Mouse (Mus musculus) CD4-positive, CD25-positive, alpha-beta regulatory T cell, adult 2 months (primary cell): Measurements from ENCODE around the gene Trmt2a.

Experiments used
- DNase-seq: peaks from one replicate; pipeline ENCODE4 v3.0.0-alpha.2; 2012; ENCODE audit warnings: low read depth, low spot score

Trmt2a gene

DNA sequence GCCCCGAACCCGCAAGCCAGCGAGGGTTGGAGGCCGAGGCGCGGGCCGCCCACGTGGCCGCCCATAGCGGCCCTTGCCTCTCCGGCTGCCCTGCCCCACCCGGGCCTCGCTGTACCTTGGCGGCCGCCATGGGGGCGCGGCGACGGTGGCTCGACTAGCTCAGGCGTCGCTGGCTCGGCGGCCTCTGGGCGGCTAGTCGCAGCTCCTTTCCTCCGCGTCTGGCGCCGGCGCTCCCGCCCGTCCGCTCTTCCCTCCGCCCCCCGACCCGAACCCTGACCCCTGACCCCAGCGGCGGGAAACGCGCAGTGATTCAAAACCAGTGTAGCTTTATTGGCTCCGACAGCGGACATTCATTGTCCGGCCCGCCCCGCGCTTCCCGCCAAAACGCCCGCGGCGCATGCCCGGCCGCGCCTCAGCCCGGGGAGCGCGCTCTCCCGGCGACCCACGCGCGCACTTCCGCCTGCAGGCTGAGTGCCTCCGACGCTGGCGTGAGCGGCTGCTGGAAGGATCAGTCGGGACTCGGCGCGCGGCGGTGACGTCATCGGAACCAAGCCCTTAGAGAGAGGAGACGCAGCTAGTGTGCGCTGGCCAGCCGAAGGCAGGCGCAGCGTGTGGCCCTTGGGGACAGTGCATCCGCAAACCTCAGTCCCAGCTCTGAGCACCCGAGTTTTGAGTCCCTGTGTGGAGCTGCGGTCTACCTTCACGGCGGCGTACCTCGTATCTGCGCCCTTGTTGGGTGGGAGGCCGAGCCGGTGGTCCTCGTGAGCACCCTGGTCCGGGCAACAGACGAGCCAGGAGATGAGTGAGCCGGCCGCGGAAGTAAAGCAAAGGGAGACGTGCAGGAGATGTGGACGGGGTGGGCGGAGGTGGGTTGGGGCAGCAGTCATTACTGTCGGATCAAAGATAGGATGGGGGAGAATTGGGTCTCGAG, at the start of gene Trmt2a, which contains the start of gene Ranbp1:
Trmt2a (plus strand) TSS at position 247 of the 931 bp plus-strand sequence.
Ranbp1 (minus strand) TSS at position 300 of the 931 bp plus-strand sequence.
- peak; percentile 100 for DNase-seq

DNA sequence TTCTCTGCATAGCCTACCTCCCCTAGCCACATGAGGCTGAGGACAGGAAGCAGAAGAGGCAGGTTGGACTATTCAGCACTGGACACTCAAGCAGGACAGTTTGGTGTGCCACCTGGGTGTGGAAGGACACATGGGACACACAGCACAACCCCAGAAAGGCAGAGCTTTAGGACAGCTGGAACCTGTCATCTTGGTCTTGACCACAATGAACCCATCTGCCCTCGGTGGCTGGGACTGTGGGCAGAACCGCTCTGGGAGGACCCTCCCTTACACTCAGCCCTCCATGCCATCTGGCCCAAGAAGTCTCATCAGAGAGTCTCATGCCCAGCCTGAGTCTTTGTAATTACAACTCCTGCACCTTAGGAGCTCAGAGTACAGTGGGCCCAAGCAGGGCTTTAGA, 48.4 kb upstream of the Trmt2a start:
- DNase-seq, result no peak

DNA sequence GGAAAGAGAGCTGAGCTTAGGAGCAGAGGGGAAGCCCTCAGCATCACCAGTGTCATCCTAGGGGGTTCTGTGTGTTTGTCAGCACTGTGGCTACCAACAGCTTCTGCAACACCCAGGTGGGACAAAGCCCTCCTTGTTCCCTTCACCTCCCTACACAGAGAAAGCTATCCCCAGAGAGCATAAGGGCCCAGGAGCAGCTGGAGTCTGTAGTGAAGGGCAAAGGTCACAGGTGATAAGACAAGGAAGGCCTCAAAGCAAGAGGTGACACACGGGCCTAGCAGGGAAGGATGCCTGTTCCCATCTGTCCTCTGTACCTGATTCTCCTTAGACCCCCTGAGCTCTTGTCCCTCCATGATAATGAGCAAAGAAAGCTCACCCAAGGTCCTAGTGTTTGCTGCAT, 46.9 kb upstream of the Trmt2a start:
- no peak for DNase-seq

DNA sequence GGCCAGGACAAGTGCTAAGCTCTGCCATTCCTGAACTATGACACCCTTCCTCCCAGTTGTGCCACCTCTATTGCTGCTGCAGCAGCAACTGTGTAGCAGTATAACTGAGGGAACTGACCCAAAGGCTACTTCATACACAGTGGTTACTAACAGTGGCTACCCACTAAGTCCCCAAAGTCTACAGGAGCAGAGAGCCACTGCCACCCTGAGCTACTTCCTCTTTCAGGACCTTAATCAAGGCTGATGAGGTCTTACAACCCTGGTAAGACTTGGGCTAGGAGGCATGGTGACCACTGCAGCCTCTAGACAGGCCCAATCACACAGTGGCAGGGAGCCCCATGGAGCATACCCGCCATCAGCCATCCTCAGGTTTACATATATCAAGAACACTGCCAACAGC, 46.4 kb upstream of the Trmt2a start:
- DNase-seq, result no peak

DNA sequence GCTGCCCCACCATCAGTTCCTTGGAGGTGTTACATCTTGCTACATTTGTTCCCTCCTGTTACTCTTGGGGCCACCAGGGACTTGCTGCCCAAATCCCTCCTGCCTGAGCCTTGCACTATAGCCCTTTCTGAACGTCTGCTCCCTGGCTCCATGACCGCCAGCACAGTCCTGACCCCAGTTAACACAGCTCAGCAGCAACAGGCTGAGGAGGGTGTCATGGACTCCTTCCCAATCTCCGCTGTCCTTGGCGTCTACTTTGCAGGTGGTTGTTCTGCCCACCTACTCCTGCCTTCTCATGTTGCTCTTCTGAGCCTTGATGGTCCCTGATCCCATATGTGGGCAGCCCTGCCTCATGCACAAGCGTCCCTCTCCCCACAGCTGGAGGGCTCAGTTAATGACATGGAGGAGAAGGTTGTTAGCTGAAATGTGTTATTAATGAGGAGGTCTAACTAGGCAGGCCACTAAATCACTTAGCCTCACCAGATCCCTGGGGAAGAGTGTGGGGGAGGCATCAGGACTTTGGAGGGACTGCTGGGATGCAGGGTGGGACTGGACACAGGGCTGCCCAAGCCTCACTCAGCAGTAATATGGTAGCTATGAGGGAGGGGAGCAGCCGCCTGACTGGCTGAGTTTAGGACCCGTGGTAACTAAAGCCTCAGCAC, 44.9 kb upstream of the Trmt2a start:
- no peak for DNase-seq

DNA sequence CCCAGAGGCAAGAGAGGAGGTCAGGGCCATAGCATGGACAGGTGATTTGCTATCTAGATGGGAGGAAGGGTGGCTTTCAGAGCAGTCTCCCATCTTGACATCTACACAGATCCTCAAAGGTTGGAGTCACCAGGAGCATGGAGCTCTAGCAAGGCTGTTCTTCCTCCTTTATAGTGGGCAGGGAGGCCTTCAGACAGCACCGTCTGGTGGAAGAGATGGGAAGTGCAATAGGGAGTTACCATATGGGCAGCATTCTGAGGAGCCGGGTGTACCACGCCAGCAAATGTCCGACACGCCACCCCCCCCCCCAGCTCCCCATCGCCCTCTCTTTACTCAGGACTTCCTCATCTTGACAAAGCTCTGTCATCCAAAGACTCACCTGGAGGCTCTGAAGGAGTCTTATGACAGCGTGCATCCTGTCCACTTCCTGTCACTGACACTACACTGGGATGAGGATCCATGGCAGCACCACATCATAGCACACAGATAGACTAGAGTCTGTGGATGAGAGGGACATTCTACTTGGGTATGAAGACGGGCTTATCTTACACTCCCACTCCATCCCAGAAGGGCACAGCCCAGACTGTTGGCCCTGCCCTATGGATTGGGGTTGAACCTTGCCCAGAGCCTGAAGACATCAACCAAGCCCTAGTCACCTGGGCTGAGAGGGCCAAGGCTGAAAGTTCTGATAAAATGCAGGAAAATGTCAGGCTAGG, 37.6 kb upstream of the Trmt2a start:
- DNase-seq, result peak; percentile 52

DNA sequence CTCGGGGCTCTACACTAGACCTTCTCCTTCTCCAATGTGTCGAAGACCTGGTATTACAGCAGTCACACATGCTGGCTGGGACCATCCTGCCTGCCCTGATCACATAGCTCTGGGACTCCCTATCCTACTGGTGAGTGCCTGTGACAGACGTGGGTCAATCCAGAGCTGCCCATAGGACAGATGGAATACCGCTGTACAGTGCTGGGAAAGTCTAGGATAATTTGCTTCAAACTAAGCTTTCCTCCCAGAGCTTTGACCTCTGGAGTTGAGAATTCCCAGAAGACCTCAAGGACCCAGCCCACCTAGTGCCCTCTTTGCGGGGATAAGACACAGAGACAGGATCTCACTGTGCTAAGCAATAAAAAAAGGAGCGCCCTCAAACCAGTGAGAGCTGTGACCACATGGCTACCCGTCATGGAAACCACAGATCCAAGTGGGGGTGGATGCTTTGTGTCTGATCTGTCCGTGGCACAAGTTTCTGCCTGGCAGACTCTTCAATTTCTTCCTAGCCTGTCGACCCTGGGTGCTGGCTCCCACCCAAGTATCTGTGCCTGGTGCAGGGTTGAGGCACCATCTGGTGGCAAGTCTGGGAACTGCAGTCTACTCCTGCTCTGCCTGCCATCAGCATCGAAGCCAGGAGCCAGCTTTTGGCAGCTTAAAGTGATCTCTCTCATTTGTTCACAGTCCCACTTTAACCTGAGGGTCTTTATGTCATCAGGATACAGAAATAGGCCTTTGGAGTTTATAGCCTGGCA, 36.9 kb upstream of the Trmt2a start:
- DNase-seq, result peak; percentile 83

DNA sequence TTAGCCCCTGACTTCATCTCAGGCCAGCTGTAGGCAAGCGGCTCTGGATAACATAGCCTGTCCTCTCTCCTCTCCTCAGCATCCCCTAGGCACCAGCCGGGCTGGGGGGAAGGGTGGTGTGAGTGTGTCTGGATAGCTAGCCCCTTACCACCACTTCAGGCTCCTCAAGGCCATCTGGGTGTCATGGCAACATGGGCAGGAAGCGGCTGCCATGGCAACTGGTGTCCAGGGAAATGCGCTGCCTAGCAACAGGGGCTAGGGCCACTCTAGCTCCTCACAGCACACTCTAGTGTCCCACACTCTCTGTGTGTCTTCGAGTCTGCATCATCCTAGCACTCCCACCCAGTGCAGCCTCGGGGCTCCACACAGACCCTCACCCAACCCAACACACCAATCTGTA, 34.8 kb upstream of the Trmt2a start:
- DNase-seq, result no peak

DNA sequence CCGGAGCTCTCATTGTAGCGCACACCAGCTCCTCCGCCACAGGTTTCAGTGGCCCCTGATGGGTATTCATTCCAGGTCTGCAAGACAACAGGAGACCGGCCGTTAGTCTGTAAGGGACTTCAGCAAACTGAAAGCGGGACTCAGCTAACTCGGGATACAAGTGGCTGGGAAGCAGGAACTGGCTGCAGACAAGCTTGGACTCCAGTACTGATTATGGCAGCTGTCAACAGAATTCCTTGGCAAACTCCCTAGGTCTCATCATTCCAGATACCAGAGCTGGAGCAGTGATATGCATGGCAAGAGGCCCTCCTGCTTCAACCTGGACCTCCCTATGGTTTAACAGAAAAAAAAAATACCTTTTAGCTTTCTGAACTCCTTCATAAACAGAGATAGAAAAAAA, 33.6 kb upstream of the Trmt2a start:
- no peak for DNase-seq

DNA sequence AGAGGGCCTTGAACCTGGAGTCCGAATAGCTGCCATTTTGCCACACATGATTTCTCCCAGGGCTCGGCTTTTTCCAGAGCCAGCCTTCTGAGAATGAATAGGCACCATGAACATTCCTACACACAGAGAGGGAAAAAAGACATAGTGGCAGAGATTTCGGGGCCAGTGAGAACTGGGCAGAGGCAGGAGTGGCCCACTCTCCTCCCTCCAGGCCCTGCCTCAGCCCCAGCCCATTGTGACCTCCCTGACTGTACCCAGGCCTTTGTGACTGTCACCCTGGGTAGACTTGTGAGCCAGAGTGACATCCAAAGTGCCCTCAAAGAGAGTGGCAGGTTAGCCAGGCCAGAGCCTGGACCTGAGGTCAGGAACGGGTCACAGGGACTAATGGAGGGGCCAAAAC, 30.9 kb upstream of the Trmt2a start, which contains the start of gene Ccdc188:
Ccdc188 (plus strand) TSS at position 301 of the 400 bp plus-strand sequence.
- DNase-seq, result no peak

DNA sequence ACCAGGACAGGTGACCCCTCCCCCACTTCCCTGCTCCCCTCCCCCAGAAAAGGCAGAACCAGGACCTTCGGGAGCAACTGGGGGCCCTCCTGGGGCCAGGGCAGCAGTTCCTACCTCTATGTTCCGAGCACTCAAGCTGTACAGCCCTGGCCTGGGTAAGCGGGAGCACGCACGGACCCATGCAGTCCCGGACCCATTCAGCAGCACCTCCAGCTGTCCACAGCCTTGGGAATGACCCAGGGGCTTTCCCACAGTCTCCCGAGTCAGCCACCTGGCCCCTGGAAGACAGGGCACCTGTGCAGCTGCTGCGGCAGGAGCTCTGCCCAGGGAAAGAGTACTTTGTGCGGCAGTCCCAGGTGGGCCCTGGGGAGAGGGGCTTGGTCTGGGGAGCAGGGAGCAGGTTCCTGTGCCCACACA, 29.9 kb upstream of the Trmt2a start:
- DNase-seq, result no peak

DNA sequence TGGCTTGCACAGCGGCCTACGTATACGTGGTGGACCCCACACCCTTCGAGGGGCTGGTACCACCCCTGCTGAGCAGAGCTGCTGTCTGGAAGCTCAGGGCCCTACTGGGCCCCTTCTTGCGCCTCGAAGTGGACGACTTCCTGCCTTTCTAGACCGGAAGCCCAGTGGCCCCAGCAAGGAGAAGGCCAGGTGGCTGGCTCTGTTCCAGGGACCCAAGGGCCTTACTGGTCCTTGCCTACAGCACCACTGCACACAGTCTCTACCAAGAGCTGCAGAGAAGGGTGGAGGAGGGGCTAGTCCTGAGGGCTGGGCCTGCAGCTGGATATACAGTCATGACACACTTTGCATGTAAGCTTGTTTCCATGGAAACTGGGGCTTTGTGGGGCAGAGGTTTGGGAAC, 28.5 kb upstream of the Trmt2a start:
- peak; percentile 23 for DNase-seq

DNA sequence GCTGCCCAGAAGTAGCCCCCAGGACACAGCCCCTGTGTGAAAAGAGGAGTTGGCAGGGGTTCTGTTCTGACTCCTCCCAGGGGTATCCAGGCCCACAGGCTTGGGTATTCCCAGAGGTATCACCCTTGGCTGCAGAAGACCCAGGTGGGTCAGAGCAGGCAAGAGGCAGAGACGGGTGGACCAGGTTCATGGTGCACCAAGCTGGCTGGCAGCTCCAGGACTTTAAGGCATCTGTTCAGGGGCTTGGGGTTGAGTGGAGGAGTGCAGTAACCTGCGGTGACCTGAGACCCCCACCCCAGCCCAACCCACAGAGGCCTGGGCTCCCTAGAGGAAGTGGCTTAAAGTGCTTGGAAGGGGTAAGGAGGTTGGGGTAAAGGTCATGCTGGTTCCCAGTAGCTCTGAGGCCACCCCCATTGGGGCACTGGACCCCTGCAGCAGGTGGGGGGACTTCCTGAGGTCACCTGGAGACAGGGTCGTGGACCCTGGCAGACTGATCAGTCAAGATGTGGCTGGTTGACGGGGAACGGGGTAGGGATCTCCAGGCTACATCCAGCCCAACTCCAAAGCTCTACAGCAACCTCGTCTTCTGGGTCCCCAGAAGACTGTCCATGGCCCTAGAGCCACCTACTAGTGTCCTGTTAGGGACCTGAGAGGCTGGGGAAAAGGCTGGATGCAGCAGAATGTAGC, 27.5 kb upstream of the Trmt2a start:
- no peak for DNase-seq

DNA sequence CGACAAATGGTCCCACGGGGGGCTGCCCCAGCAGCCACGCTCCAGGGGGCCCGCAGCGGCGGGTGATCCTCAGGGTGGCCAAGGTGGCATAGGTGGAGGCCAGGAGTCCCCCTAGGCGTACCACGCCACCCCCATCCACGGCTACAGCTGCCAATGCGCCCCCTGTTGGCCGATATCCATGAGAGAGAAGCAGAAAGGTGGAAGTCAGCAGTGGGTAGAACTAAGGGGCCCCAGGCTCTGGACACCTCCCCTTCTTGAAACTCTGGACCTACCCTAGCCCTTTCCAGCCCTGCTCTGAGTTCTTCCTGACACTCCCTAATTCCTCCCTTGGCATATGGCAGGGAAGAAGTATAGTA, 27.0 kb upstream of the Trmt2a start:
- peak; percentile 21 for DNase-seq

DNA sequence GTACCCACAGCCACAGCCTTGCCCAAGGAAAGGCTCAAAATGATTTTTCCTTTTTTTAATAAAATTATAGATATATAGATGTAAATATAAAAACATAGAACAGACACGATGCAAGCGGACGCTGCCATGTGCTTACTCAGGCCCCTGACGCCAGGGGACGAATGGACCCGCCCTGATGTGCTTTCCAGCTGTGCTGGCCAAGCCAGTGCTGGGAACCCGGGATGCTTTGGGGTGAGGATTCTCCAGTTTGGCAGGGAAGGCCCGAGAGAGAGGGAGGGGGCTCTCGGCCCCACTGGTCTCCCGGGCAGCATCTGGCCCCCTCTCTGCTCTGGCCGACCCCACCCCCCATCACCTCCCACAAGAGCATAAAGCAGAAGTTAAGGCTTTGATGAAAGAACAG, 26.3 kb upstream of the Trmt2a start:
- DNase-seq, result no peak

DNA sequence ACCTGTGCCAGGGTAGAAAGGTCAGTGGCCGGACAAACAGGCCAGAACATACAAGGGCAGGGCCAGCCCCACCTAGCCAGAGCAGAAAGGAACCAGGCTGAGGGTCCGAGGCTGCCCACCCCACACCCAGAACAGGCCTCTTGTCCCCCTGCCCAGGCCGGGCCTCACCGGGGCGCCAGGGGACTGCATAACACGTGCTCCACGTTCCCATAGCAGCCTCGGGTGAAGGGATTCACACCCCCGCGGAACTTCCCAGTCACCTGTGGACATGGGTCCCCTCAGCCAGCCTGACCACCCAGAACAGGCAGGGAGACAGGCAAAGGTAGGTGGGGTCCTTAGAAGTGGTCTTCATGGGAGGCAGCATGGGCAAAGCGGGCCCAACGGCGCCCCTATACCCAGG, 21.3 kb upstream of the Trmt2a start:
- no peak for DNase-seq

DNA sequence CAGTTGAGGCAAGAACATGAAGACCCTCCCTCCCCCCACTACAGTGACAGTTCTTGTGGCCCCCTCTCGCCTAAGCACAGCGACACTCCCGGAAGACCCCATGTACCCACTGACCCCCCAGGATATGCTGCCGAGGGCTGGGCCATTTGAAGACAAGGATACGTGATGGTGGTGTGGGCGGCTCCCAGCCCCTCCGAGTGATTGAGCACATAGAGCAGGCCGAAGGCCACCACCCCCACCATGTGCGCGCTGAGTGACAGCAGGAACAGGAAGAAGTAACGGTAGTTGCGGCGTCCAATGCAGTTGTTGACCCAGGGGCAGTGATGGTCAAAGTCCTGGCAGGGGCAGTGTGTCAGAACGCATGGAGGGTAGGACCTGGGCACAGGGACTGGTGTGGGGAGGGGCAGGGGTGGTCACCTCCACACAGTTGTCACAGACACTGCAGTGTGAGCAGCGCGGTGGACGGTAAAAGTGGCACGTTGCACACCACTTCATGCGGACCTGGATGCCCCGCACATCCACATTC, 20.5 kb upstream of the Trmt2a start:
- no peak for DNase-seq

DNA sequence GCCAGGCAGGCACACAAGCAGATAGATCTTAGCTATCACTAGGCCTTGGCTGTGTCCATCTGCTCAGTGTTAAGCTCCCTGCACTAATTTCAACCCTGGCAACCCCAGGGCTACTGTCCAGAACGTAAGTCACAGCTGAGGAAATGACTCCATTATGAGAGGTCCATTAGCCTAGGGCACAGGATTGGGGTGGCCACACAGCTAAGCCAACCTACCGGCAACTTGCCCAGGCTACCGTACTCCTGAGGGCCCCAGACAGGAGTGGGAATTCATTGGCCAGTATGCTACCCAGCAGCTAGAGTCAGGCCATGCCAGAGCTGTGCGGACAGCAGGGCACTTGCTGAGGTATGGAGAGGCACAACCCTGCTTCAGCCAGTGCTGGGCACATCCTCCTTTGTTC, 19.6 kb upstream of the Trmt2a start:
- no peak for DNase-seq

DNA sequence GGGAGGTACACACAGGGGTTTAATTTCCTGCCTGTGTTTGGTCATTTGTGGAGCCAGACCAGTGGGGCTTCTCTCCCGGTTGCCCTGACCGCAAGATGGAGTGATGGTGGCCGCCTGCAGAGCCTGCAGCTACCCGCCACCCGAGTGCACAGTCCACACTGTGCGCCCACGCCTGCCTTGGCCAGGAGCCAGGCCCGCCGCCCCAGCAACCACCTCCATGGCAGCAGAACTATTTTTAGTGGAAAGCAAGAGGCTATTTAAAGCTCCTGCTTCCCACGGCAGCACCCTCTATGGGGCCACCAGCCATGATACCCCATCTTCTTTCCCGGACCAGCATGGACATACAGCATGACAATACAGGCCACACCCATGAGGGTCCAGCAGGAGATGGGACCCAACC, 18.9 kb upstream of the Trmt2a start:
- DNase-seq, result no peak

DNA sequence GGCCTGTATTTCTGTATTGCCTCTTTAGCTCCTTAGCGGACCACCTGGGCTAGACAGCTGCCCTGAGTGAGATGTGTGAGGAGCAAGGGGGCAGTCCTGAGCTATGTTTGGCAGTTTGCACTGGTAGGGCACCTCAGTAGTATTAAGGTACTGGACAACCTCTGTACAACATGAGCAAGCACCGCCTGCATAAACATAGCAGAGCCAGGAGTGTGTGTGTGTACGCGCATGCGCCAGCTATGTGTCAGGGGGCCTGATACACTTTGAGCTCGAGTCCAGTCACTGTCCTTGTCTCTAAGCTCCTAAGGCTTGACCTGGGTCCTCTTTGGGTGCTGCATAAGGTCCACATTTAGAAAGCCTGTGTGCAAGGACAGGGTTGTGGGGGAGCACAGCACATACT, 17.9 kb upstream of the Trmt2a start:
- no peak for DNase-seq

DNA sequence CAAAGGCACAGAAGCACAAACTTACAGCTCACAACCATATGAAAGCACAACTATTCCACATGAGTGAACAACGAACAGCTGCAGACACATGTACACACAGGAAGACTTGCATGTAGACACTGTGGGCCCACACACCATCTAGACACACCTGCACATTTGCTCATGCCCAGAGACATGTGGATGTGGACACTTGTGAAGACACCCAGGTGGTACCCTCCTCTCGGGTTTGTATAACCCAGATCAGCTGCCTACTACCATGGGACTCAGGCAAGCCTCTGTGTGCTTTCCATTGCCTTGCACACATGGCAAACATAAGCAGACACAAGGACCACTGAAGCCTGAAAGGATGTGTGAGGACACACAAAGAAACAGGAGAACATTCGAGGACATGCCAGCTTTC, 17.4 kb upstream of the Trmt2a start:
- no peak for DNase-seq
